In genomic region chr17:29411821-29412425, GRCm38 (mm10) we compare ENCODE assay signal across 18 mouse cellular contexts.
"Had no signal": no experiment of that assay in that cellular context is flagged by ENCODE, and none has a peak within 500 bp of the region (broad histone marks: within the 10 kb centered on the region; RNA-seq: fewer than 3 reads in every experiment).

No protein-coding gene starts in this region.

- H3K9ac ChIP-seq: kidney, embryonic 15.5 days; liver, embryonic 15.5 days; midbrain, embryonic 15.5 days; neural tube, embryonic 12.5 days had no signal

- H3K27me3 ChIP-seq: midbrain, embryonic 15.5 days had no signal

- H3K27ac ChIP-seq: kidney, embryonic 15.5 days; liver, embryonic 15.5 days; macrophage; midbrain, embryonic 15.5 days; neural tube, embryonic 12.5 days had no signal

- H3K36me3 ChIP-seq: kidney, embryonic 15.5 days; liver, embryonic 15.5 days; midbrain, embryonic 15.5 days; neural tube, embryonic 12.5 days had no signal

- DNase-seq: kidney, adult 2 months; kidney, postnatal 25 days; layer of hippocampus, adult 9-11 months; lung, adult 2 months; retina, postnatal 1 day; spleen, adult 18-20 months; thymus, adult 18-20 months; thymus, postnatal 14 days had no signal

- H3K4me3 ChIP-seq: kidney, embryonic 15.5 days; liver, embryonic 15.5 days; megakaryocyte, embryonic 14.5 days; midbrain, embryonic 15.5 days; neural tube, embryonic 12.5 days had no signal

- ATAC-seq: intestine, embryonic 16.5 days; lung, postnatal 0 days; midbrain, embryonic 15.5 days had no signal

- H3K9me3 ChIP-seq: kidney, embryonic 15.5 days; liver, embryonic 15.5 days; megakaryocyte, embryonic 14.5 days; midbrain, embryonic 15.5 days; neural tube, embryonic 12.5 days had no signal

- H3K4me2 ChIP-seq: kidney, embryonic 15.5 days; liver, embryonic 11.5 days; liver, embryonic 15.5 days; midbrain, embryonic 11.5 days; midbrain, embryonic 15.5 days; neural tube, embryonic 12.5 days had no signal
